Mouse (Mus musculus) hindbrain, postnatal 0 days (tissue): ENCODE data around the gene Efcc1. TPM values are rescaled to one million over a fixed set of nuclear protein-coding genes. Genes with fewer than 3 reads are reported as not detected.

ENCODE experiments used
- ATAC-seq: fragments of 200-750 bp; cut with Nextera tagmentation; 2 replicates; pipeline ENCODE4 v1.8.0; 2017; ENCODE audit warnings: mild to moderate bottlenecking, moderate TSS enrichment, moderate library complexity
- DNase-seq: peaks from one replicate; pipeline ENCODE4 v3.0.0-alpha.2; 2015; ENCODE audit warnings: low spot score
- H3K27ac ChIP-seq: fragments of 300-500 bp; sonication (generic); 2 replicates; pipeline ENCODE4 v1.5.1; 2014; ENCODE audit warnings: mild to moderate bottlenecking
- H3K27me3 ChIP-seq: fragments of 300-500 bp; sonication (generic); 2 replicates; pipeline ENCODE4 v1.6.1; 2014; ENCODE audit warnings: low read length, mixed read lengths; ENCODE audit not compliant: insufficient read depth
- H3K36me3 ChIP-seq: fragments of 300-500 bp; sonication (generic); 2 replicates; pipeline ENCODE4 v1.6.1; 2014; ENCODE audit warnings: low read length, mixed read lengths; ENCODE audit not compliant: insufficient read depth
- H3K4me1 ChIP-seq: fragments of 300-500 bp; sonication (generic); 2 replicates; pipeline ENCODE4 v1.6.1; 2014; ENCODE audit warnings: antibody characterized with exemption, low read length, mixed read lengths; ENCODE audit not compliant: insufficient read depth
- H3K4me2 ChIP-seq: fragments of 300-500 bp; sonication (generic); 2 replicates; pipeline ENCODE4 v1.6.1; 2014; ENCODE audit warnings: low read depth, mild to moderate bottlenecking, low read length, moderate library complexity, mixed read lengths
- H3K4me3 ChIP-seq: fragments of 300-500 bp; sonication (generic); 2 replicates; pipeline ENCODE4 v1.5.1; 2014; ENCODE audit warnings: low read length
- H3K9ac ChIP-seq: fragments of 300-500 bp; sonication (generic); replicated peaks from 2 replicates; pipeline ENCODE4 v1.6.1; 2014; ENCODE audit warnings: mild to moderate bottlenecking, low read length, moderate library complexity, mixed read lengths
- H3K9me3 ChIP-seq: fragments of 300-500 bp; sonication (generic); 2 replicates; pipeline ENCODE4 v1.6.1; 2016; ENCODE audit warnings: low read length, mixed read lengths
- CTCF ChIP-seq: IDR thresholded peaks from 2 replicates; pipeline ENCODE4 v1.5.1; 2016; ENCODE audit warnings: antibody characterized with exemption, control low read depth, low read depth
- WGBS: fragments of 180-500 bp; shearing (Covaris S2); extraction: QIAGEN DNeasy Blood & Tissue Kit; methylation state at CpG from one replicate; pipeline ENCODE4 v1.1.7; 2014; 5-methylcytosine and 5-hydroxymethylcytosine counted together
- polyA plus RNA-seq: library from polyadenylated mRNA; unstranded; fragments of >200 nt; fragmentation: Nextera tagmentation; extraction: Ambion mirVana; gene quantifications from 2 replicates; pipeline ENCODE4 v1.2.1, GENCODE M21; 2015
- total RNA-seq: library from RNA; depleted of rRNA; stranded (reverse); fragments of >200 nt; gene quantifications from 2 replicates; pipeline ENCODE4 v1.2.3, GENCODE M21; 2014

Efcc1 gene
- total and polyA plus RNA-seq, 2 experiments from 2014 or later, result 5.4 to 8.3 TPM

DNA sequence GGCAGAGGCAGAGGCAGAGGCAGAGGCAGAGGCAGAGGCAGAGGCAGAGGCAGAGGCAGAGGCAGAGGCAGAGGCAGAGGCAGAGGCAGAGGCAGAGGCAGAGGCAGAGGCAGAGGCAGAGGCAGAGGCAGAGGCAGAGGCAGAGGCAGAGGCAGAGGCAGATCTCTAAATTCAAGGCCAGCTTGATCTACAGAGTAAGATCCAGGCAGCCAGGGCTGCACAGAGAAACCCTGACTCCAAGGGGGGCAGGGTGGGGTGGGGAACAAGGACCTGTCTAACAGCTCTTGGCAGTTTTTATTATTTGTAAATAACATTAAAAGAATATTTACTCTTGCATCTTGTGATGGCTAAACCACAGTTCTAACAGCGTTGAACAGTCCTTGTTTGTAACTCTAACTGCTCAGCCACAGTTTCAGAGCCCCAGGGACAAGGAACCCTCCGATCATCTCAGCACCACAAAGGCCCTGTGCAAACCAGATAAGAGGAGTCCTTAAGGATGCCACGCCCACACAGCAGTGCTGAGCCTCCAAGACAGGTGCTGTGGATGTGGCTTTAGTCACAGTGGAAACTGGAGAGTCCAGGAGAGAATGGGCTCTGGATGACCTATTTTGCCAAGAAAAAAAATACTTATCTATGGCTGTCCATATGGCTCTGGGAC lies 45.0 kb downstream of the Efcc1 start:
- Histone ChIP-seq H3K9ac (no peak overlapping the region), H3K4me3 (no peak overlapping the region), H3K4me2 (no peak overlapping the region), H3K4me1 (no peaks in the 10 kb centered on the region), H3K27me3 (no peaks in the 10 kb centered on the region), H3K9me3 (no peaks in the 10 kb centered on the region), H3K27ac (no peak overlapping the region), H3K36me3 (no peaks in the 10 kb centered on the region)
- ATAC-seq (no peak), DNase-seq (no peak)
- no peak for TF ChIP-seq CTCF
- 76% methylated on average over 3 of the region's 3 CpGs for WGBS

DNA sequence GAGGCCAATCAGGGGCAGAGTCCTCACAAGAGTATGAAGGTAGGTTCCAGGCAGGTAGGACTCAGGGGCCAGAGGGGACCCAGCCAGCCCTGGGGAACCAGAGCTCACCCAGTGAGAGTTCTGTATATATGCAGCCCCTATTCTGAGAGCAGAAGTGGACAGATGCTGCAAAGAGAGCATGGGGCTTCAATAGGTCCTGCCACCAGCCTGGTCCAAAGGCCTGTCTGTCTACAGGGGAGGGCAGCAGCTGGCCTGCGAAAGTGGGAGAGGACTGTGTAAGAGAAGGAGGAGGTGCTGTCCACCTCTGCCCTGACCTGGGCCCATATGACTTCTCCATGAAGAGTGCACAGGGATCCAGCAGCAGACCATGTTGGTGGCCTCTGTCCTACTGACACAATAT lies 46.0 kb downstream of the Efcc1 start:
- ATAC-seq (no peak), DNase-seq (no peak)
- no peak overlapping the region for H3K9ac ChIP-seq
- 80% methylated on average over 1 of the region's 1 CpGs for WGBS
- no peak for TF ChIP-seq CTCF
- H3K27me3 ChIP-seq, result no peaks in the 10 kb centered on the region
- H3K4me3 ChIP-seq, result no peak overlapping the region
- H3K9me3 ChIP-seq, result no peaks in the 10 kb centered on the region
- no peaks in the 10 kb centered on the region for H3K36me3 ChIP-seq
- H3K4me1 ChIP-seq, result no peaks in the 10 kb centered on the region
- H3K27ac ChIP-seq, result no peak overlapping the region
- H3K4me2 ChIP-seq, result no peak overlapping the region

DNA sequence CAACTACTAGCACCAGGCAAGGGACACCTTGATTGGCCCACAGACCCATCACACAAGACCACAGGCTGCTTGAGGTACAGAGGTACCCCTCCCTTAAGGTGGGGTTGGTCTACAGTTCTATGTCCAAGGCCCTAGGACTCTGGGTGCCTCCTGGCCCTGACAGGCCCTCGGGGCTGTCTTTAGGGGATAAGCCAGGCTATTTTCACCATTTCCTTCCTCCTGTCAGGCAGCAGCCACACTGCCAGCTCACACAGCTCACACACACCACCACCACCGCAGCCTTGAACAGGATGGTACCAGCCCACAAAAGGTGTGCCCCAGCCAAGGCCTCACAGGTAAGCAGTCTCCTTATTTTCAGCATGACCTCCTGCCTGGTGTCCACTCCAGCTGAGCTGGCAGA lies 47.2 kb downstream of the Efcc1 start, which contains the start of gene Gp9:
Gp9 (plus strand) TSS at position 231 of the 400 bp plus-strand sequence.
- Histone ChIP-seq H3K9ac (no peak within 1 kb of the TSS), H3K4me1 (no peaks in the 10 kb centered on the region), H3K4me2 (no peak within 1 kb of the TSS), H3K4me3 (no peak within 1 kb of the TSS), H3K27me3 (no peaks in the 10 kb centered on the region), H3K36me3 (no peaks in the 10 kb centered on the region), H3K9me3 (no peaks in the 10 kb centered on the region), H3K27ac (no peak within 1 kb of the TSS)
- no peak for ATAC-seq
- no peak for TF ChIP-seq CTCF
- WGBS, result 79% methylated on average over 2 of the region's 2 CpGs
- no peak for DNase-seq

DNA sequence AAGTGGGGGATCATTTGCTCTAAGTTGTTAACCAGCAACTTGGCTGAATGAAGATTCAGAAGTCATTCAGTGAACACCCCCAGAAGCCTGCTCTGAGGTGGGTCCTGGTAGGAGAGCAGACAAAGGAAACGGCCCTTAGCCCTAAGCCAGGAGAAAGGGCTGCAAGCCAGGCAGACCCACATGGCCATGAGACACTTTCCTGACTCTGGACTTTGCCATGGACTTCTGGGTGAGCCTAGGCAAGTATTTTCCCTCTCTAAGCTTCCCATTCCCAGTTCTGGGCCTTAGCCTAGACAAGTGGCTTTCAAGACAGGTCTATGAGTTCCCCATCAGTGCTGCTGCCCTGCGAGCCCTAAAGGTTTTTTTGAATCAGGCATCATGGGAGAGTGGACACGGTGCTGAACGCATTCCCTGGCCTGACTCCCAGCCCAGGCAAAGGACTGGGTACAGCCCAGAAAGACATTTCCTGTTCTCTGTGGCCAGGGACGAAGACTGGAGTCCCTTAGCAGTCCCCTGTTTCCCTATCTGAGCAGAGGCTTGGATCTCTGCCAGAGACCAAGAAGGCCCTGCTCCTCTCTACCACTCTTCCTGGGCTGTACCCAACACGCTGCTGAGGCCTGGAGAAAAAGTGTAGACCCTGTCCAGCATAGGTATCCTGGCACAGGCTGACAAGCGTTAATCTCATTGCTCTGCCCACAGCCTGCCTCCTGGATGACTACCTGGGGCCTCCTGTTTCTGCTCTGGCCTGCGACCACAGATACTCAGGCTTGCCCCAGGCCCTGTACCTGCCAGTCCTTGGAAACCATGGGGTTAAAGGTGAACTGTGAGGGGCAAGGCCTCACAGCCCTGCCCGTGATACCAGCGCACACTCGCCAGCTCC lies 47.9 kb downstream of the Efcc1 start:
- no peaks in the 10 kb centered on the region for H3K36me3 ChIP-seq
- H3K27me3 ChIP-seq, result no peaks in the 10 kb centered on the region
- H3K27ac ChIP-seq, result no peak overlapping the region
- DNase-seq, result no peak
- no peak overlapping the region for H3K4me3 ChIP-seq
- H3K9me3 ChIP-seq, result no peaks in the 10 kb centered on the region
- 66% methylated on average over 11 of the region's 11 CpGs for WGBS
- TF ChIP-seq CTCF, result no peak
- H3K4me1 ChIP-seq, result no peaks in the 10 kb centered on the region
- H3K4me2 ChIP-seq, result no peak overlapping the region
- no peak overlapping the region for H3K9ac ChIP-seq
- no peak for ATAC-seq

DNA sequence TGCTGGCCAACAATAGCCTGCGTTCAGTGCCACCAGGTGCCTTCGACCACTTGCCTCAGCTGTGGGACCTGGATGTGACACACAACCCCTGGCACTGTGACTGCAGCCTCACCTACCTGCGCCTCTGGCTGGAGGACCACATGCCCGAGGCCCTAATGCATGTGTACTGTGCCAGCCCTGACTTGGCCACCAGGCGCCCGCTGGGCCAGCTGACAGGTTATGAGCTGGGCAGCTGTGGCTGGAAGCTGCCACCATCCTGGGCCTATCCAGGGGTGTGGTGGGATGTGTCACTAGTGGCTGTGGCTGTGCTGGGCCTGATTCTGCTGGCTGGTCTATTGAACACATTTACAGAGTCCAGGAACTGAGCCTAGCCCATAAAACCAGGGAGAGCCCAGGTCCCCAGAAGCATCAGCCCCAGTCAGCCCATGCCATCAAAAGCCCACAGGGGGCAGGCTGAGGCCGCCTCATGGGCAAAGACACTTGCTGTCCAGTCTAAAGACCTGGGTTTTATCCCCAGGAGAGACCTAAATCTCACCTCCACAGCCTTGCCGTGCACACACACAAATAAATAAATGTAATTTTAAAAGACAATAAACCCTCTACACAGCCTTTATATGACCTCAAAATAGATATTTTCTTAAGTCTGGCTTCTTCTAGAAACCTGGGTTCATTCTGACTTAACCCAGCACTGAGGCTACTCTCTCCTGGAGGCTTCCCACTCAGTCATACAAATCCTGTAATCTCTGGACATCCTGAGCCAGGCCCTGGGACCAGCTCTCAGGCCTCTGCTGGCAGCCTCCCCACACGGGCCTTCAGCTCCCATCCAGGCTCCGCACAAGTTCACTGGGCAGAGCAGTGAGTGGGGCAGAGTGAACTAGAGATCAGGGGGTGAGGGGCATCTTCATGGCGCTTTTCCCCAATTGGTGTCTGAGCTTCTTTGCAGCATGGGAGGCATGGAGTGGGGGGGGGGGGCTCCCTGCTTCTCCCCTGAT lies 48.8 kb downstream of the Efcc1 start:
- ATAC-seq (peak; percentile 24; the same call in 1 of the 2 replicates), DNase-seq (no peak)
- no peak overlapping the region for H3K4me2 ChIP-seq
- H3K9ac ChIP-seq, result no peak overlapping the region
- no peaks in the 10 kb centered on the region for H3K36me3 ChIP-seq
- no peak overlapping the region for H3K27ac ChIP-seq
- H3K4me3 ChIP-seq, result no peak overlapping the region
- H3K27me3 ChIP-seq, result no peaks in the 10 kb centered on the region
- no peaks in the 10 kb centered on the region for H3K9me3 ChIP-seq
- H3K4me1 ChIP-seq, result no peaks in the 10 kb centered on the region
- 85% methylated on average over 11 of the region's 11 CpGs for WGBS
- peak; percentile 19; the same call in 1 of the 2 replicates for TF ChIP-seq CTCF

DNA sequence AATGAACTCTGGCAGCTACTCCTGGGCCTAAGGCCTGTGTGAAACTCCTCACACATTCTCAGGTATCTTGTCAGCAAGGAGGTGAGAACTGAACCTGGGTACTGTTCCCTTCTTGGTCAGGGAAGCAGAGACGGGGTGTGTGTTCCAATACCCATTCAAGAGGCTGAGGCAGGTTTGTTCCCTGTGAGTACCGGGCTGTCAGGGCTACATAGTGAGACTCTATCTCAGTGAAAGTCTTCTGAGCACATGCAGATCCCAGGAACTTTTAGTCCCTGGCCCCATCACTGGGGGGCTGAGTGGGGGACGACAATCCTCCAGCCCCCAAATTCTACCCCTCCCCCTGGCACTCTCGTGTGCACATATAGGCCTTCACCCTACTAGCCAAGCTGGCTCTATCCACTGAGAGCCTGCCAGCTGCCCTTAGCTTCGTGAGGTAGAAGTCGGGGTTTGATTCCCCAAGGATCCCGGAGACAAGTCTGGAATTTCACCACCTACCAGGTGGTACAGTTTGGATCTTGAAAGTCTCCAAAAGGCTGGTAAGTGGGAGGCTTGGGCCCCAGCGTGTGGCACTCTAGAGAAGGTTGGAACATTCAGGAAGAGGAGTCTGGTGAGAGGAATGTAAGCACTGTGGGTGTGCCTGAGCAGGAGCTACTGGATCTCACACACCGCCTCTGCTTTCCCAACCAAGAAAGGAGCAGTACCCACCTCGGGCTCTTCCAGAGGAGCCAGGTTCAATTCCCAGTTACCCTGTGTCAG lies 50.1 kb downstream of the Efcc1 start:
- H3K4me3 ChIP-seq, result no peak overlapping the region
- no peaks in the 10 kb centered on the region for H3K4me1 ChIP-seq
- TF ChIP-seq CTCF, result no peak
- no peak overlapping the region for H3K9ac ChIP-seq
- H3K36me3 ChIP-seq, result no peaks in the 10 kb centered on the region
- no peak overlapping the region for H3K4me2 ChIP-seq
- WGBS, result 79% methylated on average over 10 of the region's 10 CpGs
- no peaks in the 10 kb centered on the region for H3K9me3 ChIP-seq
- DNase-seq, result no peak
- ATAC-seq, result no peak
- no peak overlapping the region for H3K27ac ChIP-seq
- no peaks in the 10 kb centered on the region for H3K27me3 ChIP-seq
